Mouse (Mus musculus) ES-Bruce4 (cell line): ENCODE results near the gene Macrod2. TPM values are rescaled to one million over a fixed set of nuclear protein-coding genes. Genes with fewer than 3 reads are reported as not detected.

Experiments
- H3K27ac ChIP-seq: 2 replicates; pipeline ENCODE4 v1.5.1; 2012; ENCODE audit warnings: low read length, inconsistent platforms; ENCODE audit not compliant: insufficient read depth
- H3K27me3 ChIP-seq: 2 replicates; pipeline ENCODE4 v1.6.1; 2012; ENCODE audit warnings: mild to moderate bottlenecking, low read length, inconsistent platforms; ENCODE audit not compliant: control insufficient read depth, poor library complexity, insufficient read depth, severe bottlenecking
- H3K36me3 ChIP-seq: 2 replicates; pipeline ENCODE4 v1.6.1; 2012; ENCODE audit warnings: inconsistent platforms, mild to moderate bottlenecking, low read length, moderate library complexity; ENCODE audit not compliant: control insufficient read depth, poor library complexity, insufficient read depth, severe bottlenecking
- H3K4me1 ChIP-seq: one replicate; pipeline ENCODE4 v1.8.1; 2011; ENCODE audit warnings: low read length; ENCODE audit not compliant: control insufficient read depth, insufficient read depth
- H3K4me3 ChIP-seq: 2 replicates; pipeline ENCODE4 v1.5.1; 2011; ENCODE audit warnings: low read depth, mild to moderate bottlenecking, low read length
- H3K9ac ChIP-seq: 2 replicates; pipeline ENCODE4 v1.6.1; 2012; ENCODE audit warnings: low read depth, mild to moderate bottlenecking, inconsistent platforms; ENCODE audit not compliant: poor library complexity, severe bottlenecking
- H3K9me3 ChIP-seq: replicated peaks from 2 replicates; pipeline ENCODE4 v1.6.1; 2012; ENCODE audit warnings: mild to moderate bottlenecking, low read length, inconsistent platforms; ENCODE audit not compliant: control insufficient read depth, poor library complexity, insufficient read depth, severe bottlenecking
- CTCF ChIP-seq: IDR thresholded peaks from one replicate; pipeline ENCODE4 v1.8.1; 2011; ENCODE audit warnings: low read depth, low read length
- EP300 ChIP-seq: IDR thresholded peaks from 2 replicates; pipeline ENCODE4 v1.6.1; 2011; ENCODE audit warnings: low read depth, low read length; ENCODE audit not compliant: insufficient read depth
- POLR2A ChIP-seq: IDR thresholded peaks from one replicate; pipeline ENCODE4 v1.8.1; 2011; ENCODE audit warnings: low read length; ENCODE audit not compliant: insufficient read depth
- polyA plus RNA-seq: library from polyadenylated mRNA; stranded (reverse); fragments of >200 nt; gene quantifications from 2 replicates; pipeline ENCODE4 v1.2.4, GENCODE M21; 2011; ENCODE audit warnings: low read depth; ENCODE audit not compliant: missing spikeins, insufficient read depth, insufficient read length

The Macrod2 gene
- polyA plus RNA-seq, 1 experiment: 11.9 TPM

GRCm38 (mm10) chr2:141983664-141984395 is 1588.7 kb downstream of the Macrod2 start:
- Histone ChIP-seq H3K4me3 (no peak overlapping the region), H3K27ac (no peak overlapping the region), H3K9ac (no peak overlapping the region), H3K36me3 (no peaks in the 10 kb centered on the region), H3K27me3 (no peaks in the 10 kb centered on the region), H3K9me3 (no peaks in the 10 kb centered on the region), H3K4me1 (no peaks in the 10 kb centered on the region)
- TF ChIP-seq EP300 (no peak), POLR2A (no peak), CTCF (no peak)

- Histone ChIP-seq H3K27ac (no peak overlapping the region), H3K9me3 (no peaks in the 10 kb centered on the region), H3K4me1 (no peaks in the 10 kb centered on the region), H3K27me3 (no peaks in the 10 kb centered on the region), H3K36me3 (no peaks in the 10 kb centered on the region), H3K4me3 (no peak overlapping the region), H3K9ac (no peak overlapping the region)
- no peak for TF ChIP-seq POLR2A
- TF ChIP-seq EP300: no peak
- no peak for TF ChIP-seq CTCF
Measured at GRCm38 (mm10) chr2:141998901-141999300, 1603.8 kb downstream of the Macrod2 start.

- Histone ChIP-seq H3K27me3 (no peaks in the 10 kb centered on the region), H3K36me3 (no peaks in the 10 kb centered on the region), H3K4me1 (no peaks in the 10 kb centered on the region), H3K9me3 (no peaks in the 10 kb centered on the region), H3K4me3 (no peak overlapping the region), H3K27ac (no peak overlapping the region), H3K9ac (no peak overlapping the region)
- TF ChIP-seq EP300: no peak
- no peak for TF ChIP-seq CTCF
- TF ChIP-seq POLR2A: no peak
Measured at GRCm38 (mm10) chr2:142024534-142025155, 1629.5 kb downstream of the Macrod2 start.

GRCm38 (mm10) chr2:142026721-142027120 is 1631.6 kb downstream of the Macrod2 start:
- Histone ChIP-seq H3K9me3 (no peaks in the 10 kb centered on the region), H3K27ac (no peak overlapping the region), H3K36me3 (no peaks in the 10 kb centered on the region), H3K4me1 (no peaks in the 10 kb centered on the region), H3K27me3 (no peaks in the 10 kb centered on the region), H3K9ac (no peak overlapping the region), H3K4me3 (no peak overlapping the region)
- no peak for TF ChIP-seq EP300
- no peak for TF ChIP-seq POLR2A
- no peak for TF ChIP-seq CTCF

- no peak for TF ChIP-seq EP300
- no peak for TF ChIP-seq POLR2A
- TF ChIP-seq CTCF: no peak
- no peaks in the 10 kb centered on the region for H3K36me3 ChIP-seq
- no peak overlapping the region for H3K9ac ChIP-seq
- H3K9me3 ChIP-seq: no peaks in the 10 kb centered on the region
- no peak overlapping the region for H3K4me3 ChIP-seq
- no peaks in the 10 kb centered on the region for H3K27me3 ChIP-seq
- H3K27ac ChIP-seq: no peak overlapping the region
- no peaks in the 10 kb centered on the region for H3K4me1 ChIP-seq
Measured at GRCm38 (mm10) chr2:142030756-142031646, 1635.9 kb downstream of the Macrod2 start.

GRCm38 (mm10) chr2:142055576-142055975 is 1660.5 kb downstream of the Macrod2 start:
- Histone ChIP-seq H3K4me1 (no peaks in the 10 kb centered on the region), H3K36me3 (no peaks in the 10 kb centered on the region), H3K27me3 (no peaks in the 10 kb centered on the region), H3K27ac (no peak overlapping the region), H3K4me3 (no peak overlapping the region), H3K9me3 (no peaks in the 10 kb centered on the region), H3K9ac (no peak overlapping the region)
- TF ChIP-seq EP300: no peak
- no peak for TF ChIP-seq CTCF
- TF ChIP-seq POLR2A: no peak
